Mouse (Mus musculus): ENCODE measurements around the gene Prdx1. TPM values are rescaled to one million over a fixed set of nuclear protein-coding genes. Genes with fewer than 3 reads are reported as not detected.

The Prdx1 gene
- polyA plus RNA-seq, 1 experiment from 2014 or later, result 1,392 TPM

DNA sequence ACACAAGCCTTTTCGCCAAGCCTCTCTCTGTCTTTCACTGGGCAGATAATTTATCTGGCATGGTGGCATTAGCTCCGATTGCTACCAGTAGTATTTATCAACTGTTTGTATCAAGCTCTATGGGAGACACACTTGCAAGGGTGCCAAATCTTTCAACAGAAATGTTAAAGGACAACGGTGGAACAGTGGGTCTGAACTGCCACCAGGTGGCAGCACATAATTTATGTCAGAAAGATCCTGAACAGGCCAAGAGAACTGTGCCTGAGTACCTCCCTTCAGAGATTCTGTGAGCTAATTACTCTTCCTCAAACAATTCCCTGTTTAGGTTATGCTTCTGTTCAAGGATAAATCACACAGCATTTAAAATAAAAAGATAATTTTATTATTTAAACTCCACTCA, 34.1 kb downstream of the Prdx1 start:
- Histone ChIP-seq H3K4me1 (peaks cover 19% of the 10 kb centered on the region), H3K36me3 (peaks cover 22% of the 10 kb centered on the region), H3K27me3 (ENCODE audit: low read depth, poor library complexity, severe bottlenecking) (peaks cover 17% of the 10 kb centered on the region), H3K27ac (replicated peaks) (no peak overlapping the region), H3K4me3 (no peak overlapping the region), H3K9me3 (replicated peaks) (no peaks in the 10 kb centered on the region)
- WGBS, result 20% methylated on average over 3 of the region's 3 CpGs
- DNase-seq (ENCODE audit: low spot score), result peak; percentile 49

- peak; percentile 94 for DNase-seq (ENCODE audit: low spot score)
- WGBS, result under 1% methylated on average over 34 of the region's 34 CpGs
- Histone ChIP-seq H3K27me3 (ENCODE audit: low read depth, poor library complexity, severe bottlenecking) (peaks cover 17% of the 10 kb centered on the region), H3K4me3 (peak within 1 kb of the TSS; percentile 79), H3K4me1 (peaks cover 19% of the 10 kb centered on the region), H3K36me3 (peaks cover 11% of the 10 kb centered on the region), H3K9me3 (replicated peaks) (no peaks in the 10 kb centered on the region), H3K27ac (replicated peaks) (peak within 1 kb of the TSS; percentile 88)
These were observed 35.2 kb downstream of the Prdx1 start, which contains the start of gene Tesk2 for GRCm38 (mm10) chr4:116720343-116721097. Gene Tesk2, plus strand, starts transcription at chr4:116720948.

DNA sequence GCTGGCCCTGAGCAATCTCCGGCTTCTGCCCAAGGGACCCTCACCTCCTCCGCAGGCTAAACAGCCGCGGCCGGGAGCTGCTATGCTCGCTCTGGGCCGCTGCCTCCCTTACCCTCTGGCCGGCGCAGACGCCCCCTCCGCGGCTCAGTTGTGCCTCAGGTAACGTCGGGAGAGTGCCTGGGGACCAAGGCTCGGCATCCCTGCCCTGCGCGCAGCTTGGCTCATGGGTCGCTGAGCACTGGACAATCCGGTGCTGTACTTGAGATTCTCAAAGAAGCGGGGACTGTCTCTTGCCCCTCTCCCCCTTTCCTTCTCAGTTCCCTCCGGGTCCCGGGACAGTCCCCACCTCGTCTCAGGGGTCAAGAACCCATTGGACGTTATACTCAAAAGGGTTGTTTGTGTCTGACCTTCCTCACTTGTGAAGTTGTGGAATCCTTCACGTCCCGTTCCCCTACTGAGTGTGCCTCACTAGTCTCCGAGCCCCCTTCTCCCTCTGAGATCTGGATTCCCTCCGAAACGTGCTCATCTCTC, 35.8 kb downstream of the Prdx1 start:
- no peak for DNase-seq (ENCODE audit: low spot score)
- Histone ChIP-seq H3K27me3 (ENCODE audit: low read depth, poor library complexity, severe bottlenecking) (peaks cover 17% of the 10 kb centered on the region), H3K4me1 (peaks cover 19% of the 10 kb centered on the region), H3K9me3 (replicated peaks) (no peaks in the 10 kb centered on the region), H3K27ac (replicated peaks) (peak overlapping the region; percentile 88), H3K4me3 (peak overlapping the region; percentile 79), H3K36me3 (peaks cover 4% of the 10 kb centered on the region)
- WGBS, result under 1% methylated on average over 29 of the region's 29 CpGs

GRCm38 (mm10) chr4:116722230-116722629, 36.9 kb downstream of the Prdx1 start:
- 39% methylated on average over 7 of the region's 7 CpGs for WGBS
- Histone ChIP-seq H3K36me3 (no peaks in the 10 kb centered on the region), H3K4me1 (peaks cover 19% of the 10 kb centered on the region), H3K4me3 (peak overlapping the region; percentile 79), H3K27me3 (ENCODE audit: low read depth, poor library complexity, severe bottlenecking) (peaks cover 17% of the 10 kb centered on the region), H3K27ac (replicated peaks) (no peak overlapping the region), H3K9me3 (replicated peaks) (no peaks in the 10 kb centered on the region)
- no peak for DNase-seq (ENCODE audit: low spot score)

GRCm38 (mm10) chr4:116725444-116725843, 40.1 kb downstream of the Prdx1 start:
- Histone ChIP-seq H3K36me3 (no peaks in the 10 kb centered on the region), H3K4me3 (no peak overlapping the region), H3K27me3 (ENCODE audit: low read depth, poor library complexity, severe bottlenecking) (peaks cover 17% of the 10 kb centered on the region), H3K9me3 (replicated peaks) (no peaks in the 10 kb centered on the region), H3K4me1 (peaks cover 14% of the 10 kb centered on the region), H3K27ac (replicated peaks) (no peak overlapping the region)
- WGBS, result 95% methylated on average over 5 of the region's 5 CpGs
- no peak for DNase-seq (ENCODE audit: low spot score)

- WGBS, result 86% methylated on average over 3 of the region's 3 CpGs
- no peaks in the 10 kb centered on the region for H3K36me3 ChIP-seq
- H3K4me1 ChIP-seq, result peaks cover 2% of the 10 kb centered on the region
- H3K27ac ChIP-seq (replicated peaks), result no peak overlapping the region
- no peak for DNase-seq (ENCODE audit: low spot score)
- H3K27me3 ChIP-seq (ENCODE audit: low read depth, poor library complexity, severe bottlenecking), result peaks cover 9% of the 10 kb centered on the region
- no peak overlapping the region for H3K4me3 ChIP-seq
- no peaks in the 10 kb centered on the region for H3K9me3 ChIP-seq (replicated peaks)
These were observed 42.1 kb downstream of the Prdx1 start for GRCm38 (mm10) chr4:116727401-116727800.

DNA sequence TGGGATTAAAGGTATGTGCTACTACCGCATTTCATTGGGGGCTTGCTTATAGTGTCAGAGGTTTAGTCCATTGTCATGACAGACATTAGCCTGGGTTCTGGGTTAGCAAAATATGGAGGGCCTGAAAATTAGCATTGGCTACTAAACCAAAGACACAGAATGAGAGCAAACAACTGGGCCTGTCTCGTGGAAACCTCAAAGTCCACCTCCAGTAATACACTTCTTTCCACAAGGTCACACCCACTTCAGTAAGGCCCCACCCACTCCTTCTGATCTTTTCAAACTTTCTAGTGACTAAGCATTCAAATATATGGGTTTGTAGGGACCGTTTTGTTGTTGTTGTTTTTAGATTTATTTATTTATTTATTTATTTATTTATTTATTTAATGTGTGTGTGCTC, 44.2 kb downstream of the Prdx1 start:
- no peak for DNase-seq (ENCODE audit: low spot score)
- Histone ChIP-seq H3K36me3 (no peaks in the 10 kb centered on the region), H3K4me3 (no peak overlapping the region), H3K9me3 (replicated peaks) (no peaks in the 10 kb centered on the region), H3K4me1 (no peaks in the 10 kb centered on the region), H3K27ac (replicated peaks) (no peak overlapping the region), H3K27me3 (ENCODE audit: low read depth, poor library complexity, severe bottlenecking) (no peaks in the 10 kb centered on the region)
- 87% methylated on average over 3 of the region's 3 CpGs for WGBS

DNA sequence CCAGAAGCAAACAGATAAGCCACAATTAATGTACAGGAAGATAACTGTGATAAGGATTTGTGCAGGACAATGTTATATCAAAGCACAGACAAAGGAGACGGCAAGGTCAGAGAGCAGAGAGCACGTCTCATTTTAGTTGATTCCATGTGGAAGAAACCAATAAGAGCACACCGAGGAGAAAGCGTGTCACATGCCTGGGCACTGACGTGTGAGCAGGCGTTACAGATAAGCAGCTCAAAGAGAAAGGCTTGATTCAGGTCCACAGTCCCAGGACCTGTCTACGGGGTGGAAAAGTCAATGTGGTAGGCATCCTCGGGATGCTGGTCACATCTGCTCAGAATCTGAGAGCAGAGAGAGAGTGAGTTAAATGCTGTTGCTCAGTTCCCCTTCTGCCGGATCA, 45.7 kb downstream of the Prdx1 start:
- 89% methylated on average over 9 of the region's 9 CpGs for WGBS

GRCm38 (mm10) chr4:116732355-116732754, 47.0 kb downstream of the Prdx1 start:
- Histone ChIP-seq H3K36me3 (no peaks in the 10 kb centered on the region), H3K27me3 (ENCODE audit: low read depth, poor library complexity, severe bottlenecking) (no peaks in the 10 kb centered on the region), H3K4me3 (no peak overlapping the region), H3K4me1 (no peaks in the 10 kb centered on the region), H3K27ac (replicated peaks) (no peak overlapping the region), H3K9me3 (replicated peaks) (no peaks in the 10 kb centered on the region)
- DNase-seq (ENCODE audit: low spot score), result no peak
- WGBS, result 76% methylated on average over 5 of the region's 5 CpGs

More for the DNA sequence above, 45.7 kb downstream of the Prdx1 start:
- Histone ChIP-seq H3K9me3 (replicated peaks) (no peaks in the 10 kb centered on the region), H3K27me3 (ENCODE audit: low read depth, poor library complexity, severe bottlenecking) (no peaks in the 10 kb centered on the region), H3K4me3 (no peak overlapping the region), H3K36me3 (no peaks in the 10 kb centered on the region), H3K27ac (replicated peaks) (no peak overlapping the region), H3K4me1 (no peaks in the 10 kb centered on the region)
- no peak for DNase-seq (ENCODE audit: low spot score)

DNA sequence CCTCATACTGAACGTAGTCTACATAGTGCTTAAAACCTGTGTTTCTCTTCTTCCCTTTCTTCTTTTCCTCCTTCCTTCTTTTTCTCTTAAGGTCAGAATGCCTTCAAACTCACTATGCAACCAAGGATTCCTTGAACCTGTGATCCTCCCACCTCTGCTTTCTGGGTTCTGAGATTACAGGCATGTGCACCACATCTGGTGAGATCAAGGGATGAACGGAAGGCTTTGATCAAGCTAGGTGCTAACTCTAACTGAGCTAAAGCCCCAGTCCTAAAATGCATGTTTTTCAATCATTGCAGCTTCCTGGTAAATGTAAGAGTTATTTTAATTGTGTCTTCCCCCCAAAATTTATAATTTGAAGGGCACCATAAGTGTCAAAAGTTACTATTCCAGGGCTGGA, 49.7 kb downstream of the Prdx1 start:
- H3K27ac ChIP-seq (replicated peaks), result no peak overlapping the region
- WGBS, result 82% methylated on average over 2 of the region's 2 CpGs

DNA sequence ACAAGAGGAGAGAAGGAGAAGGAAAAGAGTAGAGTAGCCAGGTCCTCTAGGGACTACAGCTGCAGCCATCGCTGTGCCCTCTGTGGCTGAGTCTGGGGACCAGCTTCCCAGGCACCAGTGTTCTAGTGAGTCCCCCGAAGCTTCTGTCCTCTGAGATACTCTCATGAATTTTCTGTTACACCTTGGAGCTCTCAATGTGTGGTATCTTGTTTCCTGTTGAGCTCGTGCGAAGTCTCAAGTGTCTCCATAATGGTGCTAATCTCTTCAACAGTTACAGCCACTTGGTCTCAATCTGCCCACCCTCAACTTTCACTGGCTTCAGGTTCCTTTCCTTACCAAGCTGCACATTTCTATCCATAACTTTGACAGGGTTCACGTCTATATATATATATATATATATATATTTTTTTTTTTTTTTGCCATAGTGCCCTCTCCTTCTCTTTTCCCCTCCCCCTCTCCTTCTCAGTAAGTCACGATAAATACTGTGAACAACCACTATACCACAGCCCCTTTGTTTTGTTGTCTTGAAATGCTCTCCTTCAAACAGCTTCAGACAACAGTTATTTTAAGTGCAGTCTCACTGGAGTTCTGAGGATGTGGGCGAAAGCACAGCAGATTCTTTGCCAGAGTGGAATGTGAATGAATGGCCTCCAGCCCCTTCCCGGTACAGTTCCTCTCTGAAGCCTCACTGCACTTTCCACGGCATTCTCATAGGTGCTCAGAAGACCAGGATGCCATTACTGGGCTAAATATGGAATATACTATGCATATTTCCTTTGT, 53.8 kb downstream of the Prdx1 start:
- 88% methylated on average over 9 of the region's 9 CpGs for WGBS
- Histone ChIP-seq H3K27ac (replicated peaks) (no peak overlapping the region), H3K9me3 (replicated peaks) (no peaks in the 10 kb centered on the region), H3K36me3 (no peaks in the 10 kb centered on the region), H3K27me3 (ENCODE audit: low read depth, poor library complexity, severe bottlenecking) (no peaks in the 10 kb centered on the region), H3K4me3 (no peak overlapping the region), H3K4me1 (no peaks in the 10 kb centered on the region)
- DNase-seq (ENCODE audit: low spot score), result no peak

More for the DNA sequence above, 49.7 kb downstream of the Prdx1 start:
- Histone ChIP-seq H3K4me1 (no peaks in the 10 kb centered on the region), H3K4me3 (no peak overlapping the region), H3K9me3 (replicated peaks) (no peaks in the 10 kb centered on the region), H3K36me3 (no peaks in the 10 kb centered on the region), H3K27me3 (ENCODE audit: low read depth, poor library complexity, severe bottlenecking) (no peaks in the 10 kb centered on the region)
- DNase-seq (ENCODE audit: low spot score), result no peak

DNA sequence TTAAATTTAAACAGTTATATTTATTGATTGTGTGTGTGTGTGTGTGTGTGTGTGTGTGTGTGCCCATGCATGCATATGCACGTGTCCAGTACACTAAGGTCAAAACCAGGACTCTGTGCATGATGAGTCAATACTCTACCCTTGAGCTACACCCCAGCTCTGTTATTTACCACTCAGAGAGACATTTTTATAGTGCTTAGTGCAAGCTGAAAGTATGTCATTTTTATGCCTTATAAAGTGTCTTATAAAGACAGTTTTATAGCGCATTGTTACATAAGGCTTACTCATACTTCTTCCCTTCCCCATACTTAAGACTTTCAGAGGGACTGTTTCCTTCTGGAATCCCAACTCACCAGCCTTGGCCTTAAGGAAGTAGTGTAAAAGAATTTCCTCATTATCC, 64.4 kb downstream of the Prdx1 start:
- Histone ChIP-seq H3K36me3 (no peaks in the 10 kb centered on the region), H3K27me3 (ENCODE audit: low read depth, poor library complexity, severe bottlenecking) (no peaks in the 10 kb centered on the region), H3K9me3 (replicated peaks) (no peaks in the 10 kb centered on the region), H3K27ac (replicated peaks) (no peak overlapping the region), H3K4me1 (no peaks in the 10 kb centered on the region), H3K4me3 (no peak overlapping the region)
- WGBS, result 95% methylated on average over 2 of the region's 2 CpGs
- DNase-seq (ENCODE audit: low spot score), result no peak
